In genomic region chr7:133024694-133025093, GRCm38 (mm10) we compare ENCODE assay signal across 17 mouse cellular contexts.
DNase-seq lines count a peak whose midpoint lies in the region; ATAC-seq lines count a peak whose summit lies in the region.
"Had no signal": no experiment of that assay in that cellular context is flagged by ENCODE, and none has a peak within 500 bp of the region (broad histone marks: within the 10 kb centered on the region; RNA-seq: fewer than 3 reads in every experiment).

No protein-coding gene starts in this region.

- no peaks in the 10 kb centered on the region for H3K27me3 ChIP-seq in kidney, embryonic 14.5 days (ENCODE audit: control insufficient read depth, insufficient read depth, low read length)
- no peaks in the 10 kb centered on the region for H3K27me3 ChIP-seq in embryonic facial prominence, embryonic 13.5 days
- H3K27me3 ChIP-seq in hindbrain, embryonic 13.5 days = no peaks in the 10 kb centered on the region
- no peaks in the 10 kb centered on the region for H3K27me3 ChIP-seq in forebrain, embryonic 13.5 days
- H3K27me3 ChIP-seq: forebrain, embryonic 15.5 days; hindbrain, embryonic 15.5 days; neural tube, embryonic 12.5 days had no signal

- no peak overlapping the region for H3K4me2 ChIP-seq in kidney, embryonic 14.5 days (replicated peaks; ENCODE audit: low read depth, low read length)
- H3K4me2 ChIP-seq in embryonic facial prominence, embryonic 13.5 days = 0 out of 2 replicates have a peak overlapping the region, but pooled peaks have one; percentile 14
- H3K4me2 ChIP-seq in hindbrain, embryonic 13.5 days = no peak overlapping the region
- no peak overlapping the region for H3K4me2 ChIP-seq in forebrain, embryonic 13.5 days
- H3K4me2 ChIP-seq: forebrain, embryonic 15.5 days; hindbrain, embryonic 15.5 days; neural tube, embryonic 12.5 days had no signal

- no peak overlapping the region for H3K27ac ChIP-seq in kidney, embryonic 14.5 days (ENCODE audit: low read depth, low read length)
- peak overlapping the region; percentile 82 for H3K27ac ChIP-seq in embryonic facial prominence, embryonic 13.5 days
- no peak overlapping the region for H3K27ac ChIP-seq in hindbrain, embryonic 13.5 days
- no peak overlapping the region for H3K27ac ChIP-seq in forebrain, embryonic 13.5 days
- H3K27ac ChIP-seq: forebrain, embryonic 15.5 days; heart, adult 2 months; hindbrain, embryonic 15.5 days; liver, embryonic 14.5 days; neural tube, embryonic 12.5 days had no signal

- ATAC-seq in kidney, embryonic 14.5 days (ENCODE audit: low FRiP score, low TSS enrichment) = 0 out of 2 replicates have a peak, but pooled peaks have one; percentile 17
- peak; percentile 64 for ATAC-seq in common myeloid progenitor, adult 5-6 weeks (replicated peaks; ENCODE audit: low read depth, poor library complexity, severe bottlenecking)
- ATAC-seq in embryonic facial prominence, embryonic 13.5 days (ENCODE audit: insufficient number of reproducible peaks, insufficient read depth, low FRiP score, low TSS enrichment, low read depth) = no peak
- ATAC-seq in megakaryocyte progenitor cell, adult 5-6 weeks (replicated peaks; ENCODE audit: poor library complexity) = peak; percentile 47; the same call in 1 of the 2 replicates
- no peak for ATAC-seq in hindbrain, embryonic 13.5 days (ENCODE audit: low FRiP score)
- ATAC-seq in forebrain, embryonic 13.5 days = no peak
- ATAC-seq: CD4-positive, CD25-positive, alpha-beta regulatory T cell, adult 4 months; forebrain, embryonic 15.5 days had no signal

- WGBS in kidney, embryonic 14.5 days = 53% methylated on average over 1 of the region's 1 CpGs
- 23% methylated on average over 1 of the region's 1 CpGs for WGBS in embryonic facial prominence, embryonic 13.5 days
- WGBS in hindbrain, embryonic 13.5 days = 74% methylated on average over 1 of the region's 1 CpGs
- WGBS in forebrain, embryonic 13.5 days = 77% methylated on average over 1 of the region's 1 CpGs

- 0 out of 2 replicates have a peak, but pooled peaks cover 11% of the 10 kb centered on the region for H3K4me1 ChIP-seq in kidney, embryonic 14.5 days (ENCODE audit: control insufficient read depth, insufficient read depth, low read length)
- H3K4me1 ChIP-seq in embryonic facial prominence, embryonic 13.5 days = peaks cover 76% of the 10 kb centered on the region
- peaks cover 33% of the 10 kb centered on the region for H3K4me1 ChIP-seq in hindbrain, embryonic 13.5 days (replicated peaks)
- peaks cover 64% of the 10 kb centered on the region for H3K4me1 ChIP-seq in forebrain, embryonic 13.5 days

- no peak for DNase-seq in kidney, adult 9 months
- DNase-seq: adrenal gland, postnatal 36 days; cerebellum, adult 9-11 months; heart, adult 2 months; kidney, adult 11 months; kidney, postnatal 4 days had no signal

- H3K4me3 ChIP-seq in kidney, embryonic 14.5 days (ENCODE audit: low read length) = no peak overlapping the region
- no peak overlapping the region for H3K4me3 ChIP-seq in embryonic facial prominence, embryonic 13.5 days
- H3K4me3 ChIP-seq in hindbrain, embryonic 13.5 days = no peak overlapping the region
- H3K4me3 ChIP-seq in forebrain, embryonic 13.5 days = no peak overlapping the region
- H3K4me3 ChIP-seq: forebrain, embryonic 15.5 days; heart, adult 2 months; hindbrain, embryonic 15.5 days; neural tube, embryonic 12.5 days had no signal

- no peaks in the 10 kb centered on the region for H3K9me3 ChIP-seq in kidney, embryonic 14.5 days (ENCODE audit: control insufficient read depth, low read length)
- no peaks in the 10 kb centered on the region for H3K9me3 ChIP-seq in embryonic facial prominence, embryonic 13.5 days
- H3K9me3 ChIP-seq in hindbrain, embryonic 13.5 days = no peaks in the 10 kb centered on the region
- no peaks in the 10 kb centered on the region for H3K9me3 ChIP-seq in forebrain, embryonic 13.5 days (replicated peaks)
- H3K9me3 ChIP-seq: forebrain, embryonic 15.5 days; hindbrain, embryonic 15.5 days; neural tube, embryonic 12.5 days had no signal

- H3K9ac ChIP-seq in kidney, embryonic 14.5 days (ENCODE audit: low read depth, low read length) = no peak overlapping the region
- H3K9ac ChIP-seq in embryonic facial prominence, embryonic 13.5 days = no peak overlapping the region
- no peak overlapping the region for H3K9ac ChIP-seq in hindbrain, embryonic 13.5 days
- H3K9ac ChIP-seq in forebrain, embryonic 13.5 days = no peak overlapping the region
- H3K9ac ChIP-seq: forebrain, embryonic 15.5 days; hindbrain, embryonic 15.5 days; liver, embryonic 14.5 days; neural tube, embryonic 12.5 days had no signal

- no peaks in the 10 kb centered on the region for H3K36me3 ChIP-seq in kidney, embryonic 14.5 days (ENCODE audit: control insufficient read depth, insufficient read depth, low read length)
- no peaks in the 10 kb centered on the region for H3K36me3 ChIP-seq in embryonic facial prominence, embryonic 13.5 days
- H3K36me3 ChIP-seq in hindbrain, embryonic 13.5 days = no peaks in the 10 kb centered on the region; the same call in 1 of the 2 replicates
- peaks cover 5% of the 10 kb centered on the region; the same call in 1 of the 2 replicates for H3K36me3 ChIP-seq in forebrain, embryonic 13.5 days (ENCODE audit: poor library complexity, severe bottlenecking)
- H3K36me3 ChIP-seq: forebrain, embryonic 15.5 days; hindbrain, embryonic 15.5 days; neural tube, embryonic 12.5 days had no signal

Comparison
In these comparisons a context has a peak if more than half of its experiments do, and no peak if none do; other contexts are left out.
1. ATAC-seq: peak in kidney, embryonic 14.5 days (single experiment), common myeloid progenitor, adult 5-6 weeks (single experiment) and megakaryocyte progenitor cell, adult 5-6 weeks (single experiment); none in embryonic facial prominence, embryonic 13.5 days (single experiment), hindbrain, embryonic 13.5 days (single experiment) and forebrain, embryonic 13.5 days (single experiment).